Mouse (Mus musculus): ENCODE measurements around the gene Abl2. TPM values are rescaled to one million over a fixed set of nuclear protein-coding genes. Genes with fewer than 3 reads are reported as not detected.

Gene Abl2
- total RNA-seq, 2 experiments from 2014 or later, result 20.1 to 23.7 TPM

DNA sequence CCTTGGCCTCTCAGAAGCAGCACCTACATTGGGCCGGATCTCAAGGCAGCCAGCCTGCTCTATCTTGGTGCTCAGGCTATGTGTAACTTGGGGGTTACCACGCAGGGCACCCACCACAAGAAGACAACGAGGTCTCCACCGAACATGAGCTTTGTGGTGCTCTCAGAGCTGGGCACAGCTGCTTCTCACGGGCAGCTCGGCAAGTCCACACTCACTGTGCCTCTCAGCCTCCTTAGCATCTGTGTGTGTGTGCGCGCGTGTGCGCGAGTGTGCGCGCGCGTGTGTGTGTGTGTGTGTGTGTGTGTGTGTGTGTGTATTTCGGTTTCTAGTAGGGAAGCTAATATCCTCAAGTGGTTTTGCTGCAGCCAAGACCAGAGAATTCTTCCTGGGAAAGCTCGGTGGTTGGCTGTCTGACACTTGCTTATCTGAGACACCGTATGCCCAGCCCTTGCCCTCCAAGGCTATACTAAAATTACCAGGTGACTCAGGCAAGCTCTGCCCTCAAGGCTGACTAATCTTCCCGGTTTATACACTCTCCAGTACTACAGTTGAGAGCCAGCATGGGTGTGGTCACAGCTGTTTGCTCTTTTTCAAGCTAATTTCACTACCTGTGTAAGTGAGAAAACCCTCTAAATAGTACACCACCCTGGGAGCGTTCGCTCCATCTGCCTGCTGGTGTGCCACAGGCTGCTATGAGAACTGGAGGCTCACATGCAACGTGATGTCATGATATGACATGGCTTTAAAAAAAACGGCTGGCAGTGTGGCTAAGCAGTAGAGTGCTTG lies 108.7 kb downstream of the Abl2 start:
- no peak for DNase-seq (ENCODE audit: low spot score in 2 of 2)

- DNase-seq (ENCODE audit: low spot score in 2 of 2), result no peak
These were observed 110.0 kb downstream of the Abl2 start for GRCm38 (mm10) chr1:156668602-156669001.

- no peak for DNase-seq (ENCODE audit: low spot score in 2 of 2)
These were observed 110.8 kb downstream of the Abl2 start for GRCm38 (mm10) chr1:156669208-156669983.

DNA sequence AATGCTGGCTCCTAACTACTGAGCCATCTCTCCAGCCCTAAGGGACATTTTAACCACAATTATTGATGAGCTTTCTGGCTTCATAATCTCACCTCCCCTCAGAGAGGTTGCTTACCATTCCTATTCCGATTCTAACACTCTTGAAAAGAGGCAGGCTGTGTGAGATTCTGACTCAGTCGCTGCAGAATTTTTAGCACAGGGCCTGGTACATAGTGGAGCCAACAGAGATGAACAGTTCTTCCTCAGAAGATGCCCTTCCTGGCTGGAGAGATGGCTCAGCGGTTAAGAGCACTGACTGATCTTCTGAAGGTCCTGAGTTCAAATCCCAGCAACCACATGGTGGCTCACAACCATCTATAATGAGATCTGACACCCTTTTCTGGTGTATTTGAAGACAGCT lies 113.3 kb downstream of the Abl2 start:
- DNase-seq (ENCODE audit: low spot score in 2 of 2), result no peak

DNA sequence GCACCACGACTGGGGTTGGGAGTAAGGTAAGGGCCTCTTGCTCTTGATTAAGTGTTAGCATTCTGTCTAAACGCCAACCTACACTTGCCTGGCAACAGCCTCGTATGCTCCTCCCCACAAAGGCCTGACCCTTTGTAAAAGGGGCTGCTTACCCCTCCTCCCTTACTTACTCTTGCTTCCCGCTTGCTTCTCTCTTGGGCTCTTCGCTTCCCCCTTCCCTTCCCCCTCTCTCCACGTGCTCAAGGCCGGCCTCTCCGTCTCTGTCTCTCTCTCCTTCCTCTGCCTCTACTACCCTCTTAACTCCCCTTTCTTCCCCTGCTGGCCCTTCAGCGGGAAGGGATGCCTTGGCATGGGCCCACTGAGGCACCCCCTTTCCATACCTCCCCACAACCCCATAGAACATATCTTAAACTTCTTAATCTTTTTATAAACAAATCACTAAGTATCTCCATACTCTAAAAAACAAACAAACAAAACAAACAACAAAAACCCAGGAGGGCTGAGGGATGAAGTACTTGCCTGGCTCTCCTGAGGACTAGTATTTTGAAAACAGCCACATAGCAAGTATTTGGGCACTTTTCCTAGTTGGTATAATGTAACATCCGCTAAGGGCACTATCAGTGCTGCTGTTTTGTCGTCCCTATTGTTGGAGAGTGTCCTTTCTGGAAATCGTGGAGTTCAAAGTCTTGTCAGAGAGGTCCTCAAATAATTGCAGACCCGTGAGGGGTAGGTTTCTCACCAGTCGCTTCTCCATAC lies 114.3 kb downstream of the Abl2 start:
- no peak for DNase-seq (ENCODE audit: low spot score in 2 of 2)

GRCm38 (mm10) chr1:156673476-156674194 lies 115.0 kb downstream of the Abl2 start:
- peak; percentile 27 to 42 for DNase-seq (ENCODE audit: low spot score in 2 of 2)

- peak; percentile 82 to 84 for DNase-seq (ENCODE audit: low spot score in 2 of 2)
These were observed 115.8 kb downstream of the Abl2 start, which contains the start of gene Tor3a for GRCm38 (mm10) chr1:156674195-156675000. Gene Tor3a (minus strand): TSS chr1:156674356.

- peak; percentile 62 to 70 for DNase-seq (ENCODE audit: low spot score in 2 of 2)
These were observed 117.6 kb downstream of the Abl2 start for GRCm38 (mm10) chr1:156676171-156676570.

- DNase-seq (ENCODE audit: low spot score in 2 of 2), result no peak
These were observed 118.0 kb downstream of the Abl2 start for GRCm38 (mm10) chr1:156676596-156676995.

GRCm38 (mm10) chr1:156677230-156677629 lies 118.6 kb downstream of the Abl2 start:
- no peak for DNase-seq (ENCODE audit: low spot score in 2 of 2)

GRCm38 (mm10) chr1:156679599-156679998 lies 121.0 kb downstream of the Abl2 start:
- DNase-seq (ENCODE audit: low spot score in 2 of 2), result no peak

DNA sequence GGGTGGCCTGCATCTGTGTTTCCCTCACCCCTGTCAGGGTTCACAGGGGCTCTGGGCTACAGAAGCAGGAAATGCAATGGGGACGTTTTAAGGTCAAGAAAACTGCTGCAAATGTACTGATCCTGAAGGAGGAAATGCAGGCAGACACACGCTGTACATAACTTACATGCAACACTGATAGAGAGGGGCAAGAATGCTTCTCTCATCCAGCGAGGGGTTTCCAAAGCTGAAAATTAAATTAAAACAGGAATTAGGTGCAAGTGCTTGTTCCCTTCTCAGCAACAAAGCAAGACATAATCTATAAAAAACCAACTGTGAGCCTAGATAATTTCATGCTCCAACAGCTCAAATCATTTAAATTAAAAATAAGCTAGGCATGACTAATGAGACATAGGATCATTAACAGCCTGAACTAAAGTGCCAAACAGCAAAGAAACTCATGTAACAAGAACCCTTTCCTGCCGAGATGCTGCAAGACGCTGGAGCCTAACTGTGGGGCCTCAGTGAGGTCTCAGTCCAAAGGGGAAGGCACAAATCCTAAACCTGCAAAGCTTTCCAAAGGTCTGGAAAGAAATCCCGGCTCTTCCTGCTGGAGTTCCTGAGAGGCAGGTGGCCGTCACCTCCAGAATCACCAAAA lies 127.6 kb downstream of the Abl2 start:
- DNase-seq (ENCODE audit: low spot score in 2 of 2), result no peak

Other genes starting within 250 kb of the Abl2 start
- not detected for gene Nphs2, start 248.1 kb upstream of the Abl2 start, total RNA-seq (2021)
- 100 to 1,000 TPM; 556 to 590 TPM for gene Gm2000, start 192.7 kb upstream of the Abl2 start, total RNA-seq (2021)
- 1 to 10 TPM; 5.3 to 8.7 TPM for gene Axdnd1, start 137.6 kb upstream of the Abl2 start, total RNA-seq (2021)
- gene Soat1, start 84.5 kb upstream of the Abl2 start, total RNA-seq (2021), result 1,000 to 10,000 TPM; 1,467 to 1,486 TPM
- gene Gm10031, start 34.8 kb upstream of the Abl2 start, total RNA-seq (2021), result 10 to 100 TPM; 39.7 to 42.8 TPM
- gene Tor3a, start 115.6 kb downstream of the Abl2 start, total RNA-seq (2021), result 10 to 100 TPM; 11.5 to 17.4 TPM
- 10 to 100 TPM; 49.1 to 57.9 TPM for gene Fam20b, start 160.3 kb downstream of the Abl2 start, total RNA-seq (2021)

Measured in adrenal gland, adult 18-20 months (tissue).